Mouse (Mus musculus): ENCODE data around the gene Pik3cd. TPM values are rescaled to one million over a fixed set of nuclear protein-coding genes. Genes with fewer than 3 reads are reported as not detected.

Pik3cd gene
- total and polyA plus RNA-seq, 3 experiments = 57.0 to 95.0 (median 72.1) TPM

GRCm38 (mm10) chr4:149641400-149641799, 61.0 kb downstream of the Pik3cd start:
- Histone ChIP-seq H3K4me3 (replicated peaks in 1 of 3; ENCODE audit: low read depth in 2 of 3, low read length in 2 of 3, poor library complexity in 1 of 3) (peak overlapping the region in 1 of 3 experiments; percentile 5), H3K79me2 (replicated peaks; ENCODE audit: control insufficient read depth, extremely low read depth, insufficient read depth, poor library complexity, severe bottlenecking) (no peaks in the 10 kb centered on the region), H3K4me1 (ENCODE audit: control insufficient read depth in 1 of 2, insufficient read depth in 2 of 2) (peaks cover 29 to 48% of the 10 kb centered on the region in 2 experiments), H3K9me3 (replicated peaks; ENCODE audit: low read length) (no peaks in the 10 kb centered on the region), H3K9ac (ENCODE audit: insufficient read depth, low read depth) (no peak overlapping the region), H3K27ac (ENCODE audit: insufficient read depth, low read depth) (peak overlapping the region; percentile 93), H3K36me3 (replicated peaks in 1 of 2; ENCODE audit: control insufficient read depth in 1 of 2, insufficient read depth in 1 of 2, low read length in 1 of 2) (peaks cover 29 to 73% of the 10 kb centered on the region in 2 experiments), H3K27me3 (replicated peaks) (no peaks in the 10 kb centered on the region), H3K4me2 (ENCODE audit: insufficient read depth, low read depth, poor library complexity, severe bottlenecking) (peak overlapping the region; percentile 63)
- peak; percentile 47; the same call in 1 of the 2 replicates for TF ChIP-seq CHD2 (IDR thresholded peaks at IDR 0.05; ENCODE audit: low read length)
- no peak for TF ChIP-seq NRF1 (IDR thresholded peaks at IDR 0.05; ENCODE audit: low read depth, low read length)
- dilution Hi-C loops (cut with MboI; ENCODE audit: extremely low pct_ligation_motif_present, extremely low pct_unique_long_range_greater_than_20kb, low sequenced_read_pairs) = no loop called here
- in situ Hi-C loops (cut with MboI; ENCODE audit: low pct_ligation_motif_present, low pct_unique_long_range_greater_than_20kb, low sequenced_read_pairs) = no loop called here
- DNase-seq (ENCODE audit: extremely low read depth) = no peak

DNA sequence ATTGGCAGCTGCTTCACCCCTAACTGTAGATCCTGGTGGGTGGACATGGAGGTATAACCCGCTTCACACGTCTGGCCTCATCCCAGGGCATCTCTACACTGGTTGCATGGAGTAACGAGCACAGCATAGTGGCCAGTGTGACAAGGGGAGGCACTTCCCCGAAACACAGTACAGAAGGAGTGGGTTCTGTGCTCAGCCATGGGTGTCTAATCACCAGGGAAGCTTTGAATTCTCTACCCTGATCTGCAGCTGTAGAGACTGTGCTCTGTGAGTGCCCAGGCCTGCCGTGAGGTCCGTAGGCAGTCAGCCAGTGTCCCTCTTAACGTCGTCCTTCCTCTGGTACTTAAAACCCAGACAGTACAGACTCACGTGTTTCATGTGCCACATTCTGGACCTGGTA, 61.5 kb downstream of the Pik3cd start:
- peaks cover 27 to 73% of the 10 kb centered on the region in 2 experiments for H3K36me3 ChIP-seq (replicated peaks in 1 of 2; ENCODE audit: control insufficient read depth in 1 of 2, insufficient read depth in 1 of 2, low read length in 1 of 2)
- H3K27ac ChIP-seq (ENCODE audit: insufficient read depth, low read depth) = peak overlapping the region; percentile 93
- no peaks in the 10 kb centered on the region for H3K79me2 ChIP-seq (replicated peaks; ENCODE audit: control insufficient read depth, extremely low read depth, insufficient read depth, poor library complexity, severe bottlenecking)
- in situ Hi-C loops (cut with MboI; ENCODE audit: low pct_ligation_motif_present, low pct_unique_long_range_greater_than_20kb, low sequenced_read_pairs) = no loop called here
- H3K4me3 ChIP-seq (replicated peaks in 1 of 3; ENCODE audit: low read depth in 2 of 3, low read length in 2 of 3, poor library complexity in 1 of 3) = peak overlapping the region in 1 of 3 experiments; percentile 6
- no peak overlapping the region for H3K9ac ChIP-seq (ENCODE audit: insufficient read depth, low read depth)
- 0 out of 2 replicates have a peak overlapping the region, but pooled peaks have one; percentile 63 for H3K4me2 ChIP-seq (ENCODE audit: insufficient read depth, low read depth, poor library complexity, severe bottlenecking)
- peaks cover 29 to 54% of the 10 kb centered on the region in 2 experiments for H3K4me1 ChIP-seq (ENCODE audit: control insufficient read depth in 1 of 2, insufficient read depth in 2 of 2)
- DNase-seq (ENCODE audit: extremely low read depth) = no peak
- no peaks in the 10 kb centered on the region for H3K27me3 ChIP-seq (replicated peaks)
- H3K9me3 ChIP-seq (replicated peaks; ENCODE audit: low read length) = no peaks in the 10 kb centered on the region
- dilution Hi-C loops (cut with MboI; ENCODE audit: extremely low pct_ligation_motif_present, extremely low pct_unique_long_range_greater_than_20kb, low sequenced_read_pairs) = no loop called here
- TF ChIP-seq MAFK (IDR thresholded peaks at IDR 0.05; ENCODE audit: insufficient replicate concordance, low read length) (no peak), BHLHE40 (IDR thresholded peaks at IDR 0.05; ENCODE audit: low read depth, low read length) (peak; percentile 43; the same call in 1 of the 2 replicates), KAT2A (IDR thresholded peaks at IDR 0.05; ENCODE audit: insufficient replicate concordance, low read length) (no peak), MYC (IDR thresholded peaks at IDR 0.05; ENCODE audit: low read depth, low read length) (no peak), ELF1 (IDR thresholded peaks at IDR 0.05; ENCODE audit: low read depth, low read length) (no peak), SMC3 (IDR thresholded peaks at IDR 0.05; ENCODE audit: low read depth, low read length) (no peak), SIN3A (IDR thresholded peaks at IDR 0.05; ENCODE audit: low read length) (no peak), HCFC1 (IDR thresholded peaks at IDR 0.05; ENCODE audit: low read depth, low read length) (no peak)

GRCm38 (mm10) chr4:149637942-149638341, 64.4 kb downstream of the Pik3cd start:
- Histone ChIP-seq H3K27me3 (replicated peaks) (no peaks in the 10 kb centered on the region), H3K27ac (ENCODE audit: insufficient read depth, low read depth) (no peak overlapping the region), H3K4me3 (replicated peaks in 1 of 3; ENCODE audit: low read depth in 2 of 3, low read length in 2 of 3, poor library complexity in 1 of 3) (no peak overlapping the region), H3K36me3 (replicated peaks in 1 of 2; ENCODE audit: control insufficient read depth in 1 of 2, insufficient read depth in 1 of 2, low read length in 1 of 2) (peaks cover 15 to 69% of the 10 kb centered on the region in 2 experiments), H3K9ac (ENCODE audit: insufficient read depth, low read depth) (no peak overlapping the region), H3K79me2 (replicated peaks; ENCODE audit: control insufficient read depth, extremely low read depth, insufficient read depth, poor library complexity, severe bottlenecking) (no peaks in the 10 kb centered on the region), H3K4me2 (ENCODE audit: insufficient read depth, low read depth, poor library complexity, severe bottlenecking) (no peak overlapping the region), H3K4me1 (ENCODE audit: control insufficient read depth in 1 of 2, insufficient read depth in 2 of 2) (peaks cover 21 to 38% of the 10 kb centered on the region in 2 experiments), H3K9me3 (replicated peaks; ENCODE audit: low read length) (no peaks in the 10 kb centered on the region)
- no peak for TF ChIP-seq TBP (conservative IDR thresholded peaks at IDR 0.05; ENCODE audit: low read depth, low read length)
- no peak for TF ChIP-seq SMC3 (IDR thresholded peaks at IDR 0.05; ENCODE audit: low read depth, low read length)
- no peak for TF ChIP-seq POLR2AphosphoS2 (IDR thresholded peaks at IDR 0.05; ENCODE audit: low read depth, low read length)
- no peak for TF ChIP-seq USF1 (IDR thresholded peaks at IDR 0.05; ENCODE audit: low read depth, low read length)
- TF ChIP-seq E2F4 (IDR thresholded peaks at IDR 0.05; ENCODE audit: insufficient replicate concordance, low read depth, low read length) = no peak
- TF ChIP-seq ZKSCAN1 (IDR thresholded peaks at IDR 0.05; ENCODE audit: borderline replicate concordance, low read depth, low read length) = no peak
- no peak for TF ChIP-seq MXI1 (IDR thresholded peaks at IDR 0.05; ENCODE audit: low read depth, low read length)
- TF ChIP-seq CHD2 (IDR thresholded peaks at IDR 0.05; ENCODE audit: low read length) = no peak
- no peak for TF ChIP-seq RCOR1 (conservative IDR thresholded peaks at IDR 0.05; ENCODE audit: low read depth, low read length)
- no peak for TF ChIP-seq MYC (IDR thresholded peaks at IDR 0.05; ENCODE audit: low read depth, low read length)
- DNase-seq (ENCODE audit: extremely low read depth) = no peak
- in situ Hi-C loops (cut with MboI; ENCODE audit: low pct_ligation_motif_present, low pct_unique_long_range_greater_than_20kb, low sequenced_read_pairs) = no loop called here
- dilution Hi-C loops (cut with MboI; ENCODE audit: extremely low pct_ligation_motif_present, extremely low pct_unique_long_range_greater_than_20kb, low sequenced_read_pairs) = no loop called here
